Mouse (Mus musculus) heart, adult 9 months (tissue): ENCODE results near the gene Ppp2r5b.

Experiments
- DNase-seq, 2 experiments: peaks; one replicate each; pipeline ENCODE4 v3.0.0; 2022; ENCODE audit warnings: low spot score in 2 of 2

Ppp2r5b gene

DNA sequence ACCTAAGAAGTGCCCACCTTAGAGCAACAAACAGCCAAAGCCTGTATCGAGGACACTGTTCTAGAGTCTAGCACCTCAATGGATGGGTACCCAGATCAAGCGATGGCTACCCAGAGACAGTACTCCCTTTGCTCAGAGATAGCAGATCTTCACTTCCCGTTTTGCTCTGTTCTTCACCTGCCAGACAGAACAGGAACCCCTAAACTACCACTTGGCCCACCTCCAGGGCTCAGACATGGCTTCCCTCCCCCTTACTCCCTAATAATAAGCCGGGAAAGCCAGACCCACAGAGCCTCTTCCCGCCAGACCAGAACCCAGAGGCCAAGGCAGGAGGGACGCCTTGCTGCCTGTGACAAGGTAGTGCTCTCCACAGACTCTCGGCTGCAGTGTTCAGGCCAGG is 1.2 kb upstream of the Ppp2r5b start:
- DNase-seq = no peak

DNA sequence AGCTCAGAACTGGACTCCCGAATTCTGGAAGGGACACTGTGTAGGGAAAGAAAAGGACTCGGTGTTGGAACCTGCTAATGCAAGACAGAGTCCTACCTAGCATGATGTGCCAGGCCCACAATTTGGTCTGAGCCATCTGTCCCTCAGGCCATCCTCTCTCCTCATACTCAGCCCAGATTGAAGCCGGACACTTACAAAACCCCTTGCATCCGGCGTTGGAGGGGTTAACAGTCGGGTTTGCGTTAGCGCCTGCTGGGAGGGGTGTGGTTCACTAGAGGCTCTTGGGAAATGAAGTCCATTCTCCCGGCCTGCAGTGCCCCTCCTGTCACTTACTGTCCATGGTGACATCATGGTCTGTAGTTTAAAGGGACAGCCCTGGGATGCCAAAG is 375 bp upstream of the Ppp2r5b start:
- DNase-seq = peak; percentile 91 to 92

DNA sequence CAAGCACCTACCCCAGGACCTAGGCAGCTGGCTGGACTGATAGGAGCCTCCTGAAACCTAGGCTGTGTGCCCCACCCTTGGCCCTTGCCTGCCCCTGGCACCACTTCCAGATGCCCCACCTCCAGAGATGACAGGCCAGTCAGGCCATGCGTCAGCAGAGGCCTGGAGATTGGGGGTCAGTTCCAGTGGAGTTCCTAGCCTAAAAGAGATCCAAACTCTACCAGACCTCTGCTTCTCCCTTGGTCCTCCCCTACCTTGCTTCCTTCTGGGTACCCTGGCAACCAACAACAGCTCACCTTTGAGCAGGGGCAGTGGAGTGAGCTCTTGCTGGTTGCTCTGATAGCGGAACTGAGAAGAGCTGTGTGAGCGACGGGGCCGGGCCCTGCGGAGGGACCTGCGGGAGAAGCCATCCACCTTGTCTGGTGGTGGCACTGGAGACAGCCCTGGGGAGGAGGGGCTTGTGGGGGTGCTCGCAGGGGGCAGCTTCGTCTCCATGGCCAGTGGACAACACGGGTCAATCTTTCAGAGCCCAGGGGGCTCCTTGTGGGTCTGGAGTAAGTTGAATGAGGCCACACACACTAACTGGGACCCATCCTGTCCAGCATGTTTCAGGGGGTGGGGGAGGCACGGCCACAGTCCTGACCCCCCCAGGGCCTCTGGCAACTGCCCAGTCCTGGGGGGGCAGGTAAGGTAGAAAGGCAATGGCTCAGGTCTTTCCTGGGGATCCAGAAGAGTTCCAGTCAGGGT is 1.2 kb downstream of the Ppp2r5b start:
- no peak for DNase-seq

DNA sequence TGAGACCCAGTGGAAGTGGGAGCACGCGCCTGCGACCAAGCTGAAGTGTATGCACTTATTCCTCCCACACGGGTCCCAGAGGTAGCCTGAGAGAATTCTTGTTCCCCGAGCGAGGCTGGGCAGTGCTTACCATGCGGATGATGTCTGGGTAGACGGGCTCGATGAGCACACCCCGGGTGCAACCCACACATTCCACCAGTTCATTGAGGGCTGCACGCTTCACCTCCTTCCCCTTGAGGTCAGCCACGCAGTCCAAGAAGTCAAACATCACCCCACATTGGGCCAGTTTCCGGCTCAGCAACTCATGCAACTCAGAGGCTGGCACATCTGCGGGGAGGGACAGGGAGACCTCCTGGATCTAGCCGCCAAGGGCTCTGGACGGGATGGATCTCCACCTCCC is 2.0 kb downstream of the Ppp2r5b start:
- no peak for DNase-seq

DNA sequence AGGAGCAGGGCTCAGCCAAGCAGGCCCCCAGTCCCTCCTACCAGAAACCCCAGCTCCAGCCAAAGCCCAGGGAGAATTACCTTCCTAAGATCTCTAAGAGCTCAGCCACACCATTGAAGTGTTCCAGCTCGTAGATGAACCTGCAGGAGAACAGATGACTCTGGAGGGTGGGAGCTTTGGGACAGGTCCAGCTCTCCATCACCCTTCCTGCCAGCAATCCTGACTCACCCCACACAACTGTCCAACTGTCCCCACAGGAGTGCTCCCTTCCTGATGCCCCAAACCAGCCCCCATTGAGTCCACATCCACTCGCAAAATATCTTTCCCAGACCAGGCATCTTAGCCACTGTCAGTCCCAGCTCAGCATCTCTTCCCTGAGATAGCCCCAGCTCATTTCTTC is 4.6 kb downstream of the Ppp2r5b start:
- no peak for DNase-seq

DNA sequence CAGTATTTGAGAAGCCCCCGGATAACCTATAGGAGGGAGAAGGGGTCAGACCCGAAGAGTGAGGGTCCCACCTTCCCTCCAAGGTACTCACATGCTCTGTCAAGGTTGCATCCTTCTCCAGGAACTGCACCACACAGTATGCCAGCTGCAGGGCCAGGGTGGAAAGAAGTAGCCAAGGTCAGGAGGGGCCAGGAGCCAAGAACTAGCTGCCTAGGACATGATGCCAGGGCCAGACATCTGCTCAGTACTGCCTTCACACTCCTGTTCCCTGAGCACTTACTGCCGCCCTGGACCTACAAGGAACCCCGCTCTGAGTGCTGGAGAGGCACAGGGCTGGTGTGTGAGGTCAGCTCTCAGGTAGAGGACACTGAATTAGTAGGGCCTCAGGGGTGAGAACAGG is 5.3 kb downstream of the Ppp2r5b start:
- no peak for DNase-seq

DNA sequence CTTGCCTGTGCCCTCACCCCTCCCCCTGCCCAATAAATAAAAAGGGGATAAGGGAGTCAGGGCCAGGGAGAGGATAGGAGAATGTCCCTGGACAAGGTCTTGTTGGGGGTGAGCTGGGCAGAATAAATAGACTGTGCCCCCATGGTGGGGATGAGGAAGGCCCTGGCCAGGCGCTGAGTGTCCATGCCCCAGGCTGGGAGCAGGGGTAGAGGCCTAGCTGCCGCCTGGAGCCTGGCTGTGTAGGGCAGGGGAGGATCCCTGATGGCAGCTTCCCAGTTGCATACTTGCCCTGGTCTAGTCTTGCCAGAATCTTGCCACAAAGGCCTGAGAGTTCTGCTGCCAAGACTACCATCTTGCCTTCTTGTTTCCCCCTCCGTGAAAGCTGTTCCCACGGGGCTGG is 7.8 kb downstream of the Ppp2r5b start:
- DNase-seq = no peak

DNA sequence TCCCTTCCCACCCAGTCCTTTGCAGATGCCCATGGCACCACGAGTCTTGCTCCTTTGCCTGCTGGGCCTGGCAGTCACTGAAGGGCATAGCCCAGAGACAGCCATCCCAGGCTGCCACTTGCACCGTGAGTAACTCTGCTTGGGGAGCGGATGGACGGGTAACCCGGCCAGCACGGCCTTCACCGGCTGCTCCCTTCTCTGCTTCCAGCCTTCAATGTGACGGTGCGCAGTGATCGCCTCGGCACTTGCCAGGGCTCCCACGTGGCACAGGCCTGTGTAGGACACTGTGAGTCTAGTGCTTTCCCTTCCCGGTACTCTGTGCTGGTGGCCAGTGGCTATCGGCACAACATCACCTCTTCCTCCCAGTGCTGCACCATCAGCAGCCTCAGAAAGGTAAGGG is 8.9 kb downstream of the Ppp2r5b start:
- DNase-seq = no peak

DNA sequence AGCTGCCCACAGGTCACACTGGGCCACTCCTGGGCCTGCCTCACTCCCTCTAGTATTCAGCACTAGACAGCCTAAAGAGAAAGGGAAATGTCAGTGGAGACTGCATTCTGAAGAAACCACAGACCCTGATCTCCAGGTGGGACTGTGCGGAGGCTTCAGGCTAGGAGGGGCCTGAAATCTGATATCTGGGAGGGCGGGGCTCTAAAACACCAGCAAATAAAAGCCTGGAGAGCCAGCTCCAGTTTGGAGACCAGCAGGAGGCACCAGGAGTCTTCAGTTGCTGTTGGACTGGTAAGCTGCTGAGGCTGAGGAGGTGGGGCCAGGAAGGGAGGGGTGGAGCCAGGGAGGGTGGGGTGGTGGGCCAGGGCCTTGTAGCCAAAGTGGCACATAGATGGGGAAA is 9.5 kb downstream of the Ppp2r5b start, which contains the start of gene Gpha2:
Gpha2 (plus strand) TSS at position 246 of the 400 bp plus-strand sequence.
- no peak for DNase-seq

DNA sequence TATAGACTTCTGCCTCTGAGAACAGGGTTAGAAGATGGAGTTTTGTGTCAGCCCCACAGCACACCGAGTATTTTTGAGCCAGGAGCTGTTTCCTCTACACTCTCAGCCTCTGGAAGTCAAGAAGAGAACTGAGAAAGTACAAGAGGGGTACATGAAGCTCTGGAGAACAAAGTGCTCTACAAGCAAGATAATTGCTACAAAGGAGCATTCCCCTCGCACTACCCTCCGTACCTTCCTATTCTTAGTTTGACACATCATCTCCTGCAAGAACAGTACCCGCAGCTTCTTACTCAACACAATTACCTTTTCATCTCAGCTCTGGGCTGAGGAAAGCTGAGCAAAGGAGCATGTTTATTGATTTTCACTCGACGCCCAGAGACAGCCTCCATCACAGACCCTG is 17.1 kb downstream of the Ppp2r5b start:
- no peak for DNase-seq

DNA sequence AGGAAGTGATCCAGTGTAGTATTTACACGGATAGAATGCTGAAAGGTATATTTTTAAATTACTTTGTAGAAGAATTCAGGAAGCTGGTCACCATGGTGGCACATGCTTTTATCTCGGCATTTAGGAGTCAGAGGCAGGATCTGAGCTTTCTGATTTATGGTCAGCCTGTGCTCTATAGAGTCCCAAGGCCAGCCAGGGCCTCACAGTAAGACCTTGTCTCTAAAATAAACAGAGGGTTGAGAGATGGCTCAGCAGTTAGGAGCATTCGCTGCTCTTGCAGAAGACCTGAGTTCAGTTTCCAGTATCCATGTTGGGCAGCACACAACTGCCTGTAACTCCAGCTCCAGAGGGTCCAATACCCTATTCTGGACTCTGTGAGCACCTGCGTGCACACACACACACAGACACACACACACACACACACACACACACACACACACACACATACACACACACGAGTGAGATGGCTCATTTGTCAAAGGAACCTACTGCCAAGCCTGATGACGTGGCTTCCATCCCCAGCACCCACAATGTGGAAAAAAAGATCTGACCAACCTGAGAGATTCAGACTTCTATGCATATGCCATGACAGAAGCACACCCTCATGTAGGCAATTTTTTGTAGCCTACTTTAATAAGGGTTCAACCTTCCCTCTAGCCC is 19.5 kb downstream of the Ppp2r5b start:
- no peak for DNase-seq

DNA sequence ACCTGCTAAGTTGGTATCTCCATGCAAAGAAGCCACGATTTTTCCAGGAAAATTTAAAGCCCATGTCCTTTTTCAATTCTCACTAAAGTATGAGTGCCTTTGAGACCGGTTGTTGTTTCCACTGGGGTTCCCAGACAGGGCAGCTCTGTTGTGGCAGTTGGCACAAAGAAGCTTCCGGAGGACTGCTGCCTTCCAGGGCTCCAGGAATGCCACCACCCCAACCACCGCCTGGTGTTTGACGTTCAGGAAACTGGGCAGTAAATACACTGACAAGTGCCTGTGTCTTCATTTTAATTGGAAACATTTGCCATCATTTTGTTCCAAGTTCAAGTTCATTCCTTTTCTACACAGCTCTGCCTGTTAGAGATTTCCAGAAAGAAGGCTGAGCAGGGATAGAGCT is 29.0 kb downstream of the Ppp2r5b start:
- no peak for DNase-seq

DNA sequence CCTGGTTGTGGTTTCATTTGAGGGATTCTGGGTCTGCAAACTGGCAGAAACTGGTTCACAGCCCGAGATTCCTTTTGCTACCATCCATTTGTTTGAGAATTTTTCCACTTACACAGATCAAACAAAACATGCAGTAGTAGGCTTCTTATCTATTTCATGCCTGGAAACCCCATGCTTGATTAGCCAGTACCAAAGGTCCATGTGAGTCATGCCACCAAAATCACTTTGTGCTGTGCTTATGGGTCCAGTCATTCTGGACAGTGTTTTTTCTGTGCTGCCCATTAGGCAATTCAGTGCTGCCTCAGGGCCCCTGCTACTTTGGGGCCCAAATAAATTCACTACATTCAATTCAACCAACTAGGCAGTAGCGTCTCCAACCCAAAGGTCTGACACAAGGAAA is 31.4 kb downstream of the Ppp2r5b start:
- DNase-seq = no peak

DNA sequence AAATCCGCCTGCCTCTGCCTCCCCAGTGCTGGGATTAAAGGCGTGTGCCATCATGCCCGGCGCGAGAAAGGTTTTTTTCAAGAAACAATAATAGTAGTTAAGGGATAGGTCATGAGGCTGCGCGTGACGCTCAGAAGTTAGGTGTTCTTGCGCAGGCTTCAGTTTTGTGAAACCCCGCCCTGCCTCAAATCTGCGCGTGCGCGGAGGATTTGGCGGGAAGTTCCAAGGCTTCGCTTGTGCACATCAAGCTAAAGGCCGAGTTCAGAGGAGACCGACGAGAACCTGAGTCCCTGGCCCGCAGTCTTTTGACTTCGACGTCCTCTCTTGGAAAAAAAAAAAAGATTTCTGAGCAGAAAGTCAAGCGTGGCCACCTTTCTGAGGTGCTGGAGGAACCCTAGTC is 51.5 kb downstream of the Ppp2r5b start, which contains the start of gene Majin:
Majin (plus strand) TSS at position 258 of the 400 bp plus-strand sequence.
- DNase-seq = no peak

DNA sequence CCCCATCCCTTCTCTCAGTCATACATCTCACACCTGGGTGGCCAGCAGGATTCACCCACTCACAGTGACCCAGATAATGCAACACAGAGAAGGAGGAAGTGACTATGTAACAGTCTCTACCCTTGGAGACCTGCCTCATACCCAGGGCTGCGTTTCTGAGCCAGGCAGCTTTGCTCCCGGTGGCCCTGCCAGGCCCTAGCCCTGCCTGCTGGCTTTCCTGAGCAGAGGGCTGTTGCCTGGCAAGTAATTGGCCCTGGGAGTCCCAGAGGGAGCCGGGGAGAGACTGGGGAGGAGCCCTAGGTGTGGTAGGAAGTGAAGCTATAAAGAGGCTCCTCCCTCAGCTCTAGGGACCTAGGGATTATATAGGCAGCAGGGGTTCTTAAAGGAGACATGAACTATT is 53.1 kb downstream of the Ppp2r5b start:
- DNase-seq = no peak

DNA sequence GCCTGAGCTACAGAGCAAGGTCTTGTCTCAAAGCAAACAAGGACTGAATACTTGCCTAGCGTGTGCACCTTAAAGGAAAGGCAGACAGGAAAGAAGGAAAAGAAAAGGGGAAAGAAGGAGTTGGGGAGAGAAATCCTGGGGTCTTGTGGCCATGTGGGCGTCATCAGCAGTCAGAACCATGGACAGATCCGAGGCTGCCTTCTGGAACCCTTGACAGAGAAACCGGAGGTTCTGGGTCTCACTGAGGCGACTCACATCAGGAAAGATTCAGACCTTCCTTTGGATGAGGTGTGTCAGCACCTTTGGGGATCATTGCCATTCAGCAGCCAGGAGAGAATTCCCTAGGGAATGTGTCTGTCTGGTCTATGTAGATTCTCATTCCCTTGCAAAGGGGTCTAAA is 54.0 kb downstream of the Ppp2r5b start:
- DNase-seq = no peak

DNA sequence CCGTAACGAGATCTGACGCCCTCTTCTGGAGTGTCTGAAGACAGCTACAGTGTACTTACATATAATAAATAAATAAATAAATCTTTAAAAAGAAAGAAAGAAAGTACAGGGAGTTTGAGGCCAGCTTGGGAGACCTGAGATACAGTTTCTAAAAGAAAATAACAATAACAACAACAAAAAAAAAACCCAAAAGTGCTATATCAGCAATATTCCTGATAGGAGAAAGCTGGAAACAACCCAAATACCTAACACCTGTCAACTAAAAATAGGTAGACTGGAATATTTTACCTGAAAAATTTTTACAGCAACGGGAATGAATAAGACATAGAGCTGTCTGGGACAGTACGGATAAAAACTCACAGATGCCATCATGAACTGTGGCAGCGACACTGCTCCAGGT is 56.9 kb downstream of the Ppp2r5b start:
- no peak for DNase-seq
